Mouse (Mus musculus) brain, embryonic 14.5 days (tissue): ENCODE measurements around the gene Dus2. TPM values are rescaled to one million over a fixed set of nuclear protein-coding genes. Genes with fewer than 3 reads are reported as not detected.
"Not testable (repeated sequence)": the region's sequence is repeated elsewhere in the genome, so short reads cannot be mapped to it uniquely, and the experiment has no call there.

ENCODE experiments used
- DNase-seq: peaks from one replicate; pipeline ENCODE4 v3.0.0-alpha.2; 2011; ENCODE audit warnings: low read depth
- CTCF ChIP-seq: fragments of 200-500 bp; IDR thresholded peaks from 2 replicates; pipeline ENCODE4 v1.5.1; 2012; ENCODE audit warnings: inconsistent platforms, mild to moderate bottlenecking, moderate library complexity, borderline replicate concordance; ENCODE audit not compliant: insufficient read depth, insufficient read length; ENCODE audit errors: extremely low read depth
- POLR2A ChIP-seq: fragments of 200-500 bp; IDR thresholded peaks from 2 replicates; pipeline ENCODE4 v1.6.1; 2012; ENCODE audit warnings: mild to moderate bottlenecking, inconsistent platforms, borderline replicate concordance; ENCODE audit not compliant: poor library complexity, insufficient read depth, insufficient read length, severe bottlenecking; ENCODE audit errors: extremely low read depth
- polyA plus RNA-seq: library from polyadenylated mRNA; depleted of rRNA; stranded (reverse); fragments of >200 nt; gene quantifications from 2 replicates; pipeline ENCODE4 v1.2.3, GENCODE M21; 2012

The Dus2 gene
- polyA plus RNA-seq, 1 experiment = 24.4 TPM

GRCm38 (mm10) chr8:105965905-105966341 lies 25.2 kb upstream of the Dus2 start, which contains the start of gene Slc12a4:
Slc12a4 (minus strand) TSS chr8:105966097.
- TF ChIP-seq POLR2A (peak; percentile 73), CTCF (no peak)
- DNase-seq = peak; percentile 77

GRCm38 (mm10) chr8:105966692-105967311 lies 24.3 kb upstream of the Dus2 start:
- TF ChIP-seq POLR2A = no peak
- no peak for TF ChIP-seq CTCF
- DNase-seq = peak; percentile 17

GRCm38 (mm10) chr8:105969367-105969766 lies 21.8 kb upstream of the Dus2 start:
- no peak for DNase-seq
- TF ChIP-seq CTCF = no peak

GRCm38 (mm10) chr8:105971019-105971720 lies 20.0 kb upstream of the Dus2 start:
- DNase-seq = no peak
- no peak for TF ChIP-seq CTCF
- no peak for TF ChIP-seq POLR2A

GRCm38 (mm10) chr8:105975363-105975762 lies 15.8 kb upstream of the Dus2 start:
- peak; percentile 13; the same call in 1 of the 2 replicates for TF ChIP-seq CTCF
- TF ChIP-seq POLR2A = no peak
- no peak for DNase-seq

- no peak for TF ChIP-seq CTCF
- TF ChIP-seq POLR2A = no peak
- no peak for DNase-seq
These were observed 11.8 kb upstream of the Dus2 start, which contains the start of gene Dpep3 for GRCm38 (mm10) chr8:105979325-105979724. Dpep3 (minus strand) TSS chr8:105979429.

GRCm38 (mm10) chr8:105981146-105981545 lies 10.0 kb upstream of the Dus2 start:
- DNase-seq = no peak
- no peak for TF ChIP-seq POLR2A
- no peak for TF ChIP-seq CTCF

- not testable (repeated sequence) for DNase-seq
These were observed 7.7 kb upstream of the Dus2 start for GRCm38 (mm10) chr8:105983406-105983805.

- DNase-seq = no peak
- TF ChIP-seq CTCF (no peak), POLR2A (no peak)
These were observed 2.6 kb upstream of the Dus2 start for GRCm38 (mm10) chr8:105988546-105988945.

- no peak for TF ChIP-seq CTCF
- TF ChIP-seq POLR2A = no peak
- no peak for DNase-seq
These were observed 409 bp downstream of the Dus2 start for GRCm38 (mm10) chr8:105991546-105991945.

GRCm38 (mm10) chr8:105992499-105992898 lies 1.4 kb downstream of the Dus2 start:
- no peak for TF ChIP-seq CTCF
- TF ChIP-seq POLR2A = no peak
- DNase-seq = no peak

- no peak for DNase-seq
These were observed 2.1 kb downstream of the Dus2 start for GRCm38 (mm10) chr8:105993226-105993625.

More at GRCm38 (mm10) chr8:105993226-105993625, 2.1 kb downstream of the Dus2 start:
- TF ChIP-seq POLR2A (no peak), CTCF (no peak)
